7 mouse cellular contexts compared by ENCODE assay signal in the genomic region with DNA sequence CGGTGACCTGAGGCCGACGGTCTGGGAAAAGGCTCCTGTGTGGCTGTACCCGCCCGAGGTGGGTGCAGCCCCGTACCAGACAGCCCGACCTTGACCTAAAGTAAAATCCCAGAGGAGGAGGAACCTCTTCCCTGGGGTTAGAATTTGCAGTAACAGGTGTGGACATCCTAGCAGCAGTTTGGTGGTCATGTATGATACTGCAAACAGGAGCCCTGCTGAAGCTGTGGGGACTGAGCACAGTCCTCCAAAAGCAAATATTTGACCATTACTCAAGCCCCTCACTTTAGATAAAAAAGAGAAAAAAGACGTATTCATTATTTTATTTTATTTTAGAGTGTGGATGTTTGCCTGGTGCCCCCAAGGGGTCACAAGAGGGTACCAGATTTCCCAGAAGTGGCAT. TPM values are rescaled to one million over a fixed set of nuclear protein-coding genes. Genes with fewer than 3 reads are reported as not detected.
A peak's percentile ranks its signal among the peaks of the same experiment; 100 is the strongest.
DNase-seq lines count a peak whose midpoint lies in the region; ATAC-seq lines count a peak whose summit lies in the region.

No protein-coding gene starts in this region.

- H3K9me3 ChIP-seq in lung, embryonic 16.5 days (ENCODE audit: control insufficient read depth, low read length) = no peaks in the 10 kb centered on the region
- H3K9me3 ChIP-seq in forebrain, embryonic 11.5 days (ENCODE audit: control insufficient read depth, low read length) = no peaks in the 10 kb centered on the region
- H3K9me3 ChIP-seq in limb, embryonic 13.5 days = no peaks in the 10 kb centered on the region
- no peaks in the 10 kb centered on the region for H3K9me3 ChIP-seq in stomach, embryonic 14.5 days (ENCODE audit: control insufficient read depth, low read depth, low read length)

- peaks cover 14% of the 10 kb centered on the region for H3K36me3 ChIP-seq in lung, embryonic 16.5 days (ENCODE audit: control insufficient read depth, insufficient read depth, low read length)
- H3K36me3 ChIP-seq in forebrain, embryonic 11.5 days (ENCODE audit: control insufficient read depth, insufficient read depth, low read length) = peaks cover 10% of the 10 kb centered on the region
- H3K36me3 ChIP-seq in limb, embryonic 13.5 days = peaks cover 34% of the 10 kb centered on the region
- peaks cover 29% of the 10 kb centered on the region for H3K36me3 ChIP-seq in stomach, embryonic 14.5 days (ENCODE audit: control insufficient read depth, insufficient read depth, low read length)

- H3K27ac ChIP-seq in lung, embryonic 16.5 days (ENCODE audit: low read length) = peak overlapping the region; percentile 88
- no peak overlapping the region for H3K27ac ChIP-seq in forebrain, embryonic 11.5 days (ENCODE audit: low read depth, low read length)
- peak overlapping the region; percentile 69 for H3K27ac ChIP-seq in limb, embryonic 13.5 days
- peak overlapping the region; percentile 78; the same call in 1 of the 2 replicates for H3K27ac ChIP-seq in stomach, embryonic 14.5 days (ENCODE audit: low read length)

- peak overlapping the region; percentile 94 for H3K9ac ChIP-seq in lung, embryonic 16.5 days (ENCODE audit: low read length)
- peak overlapping the region; percentile 94 for H3K9ac ChIP-seq in forebrain, embryonic 11.5 days (ENCODE audit: low read length)
- H3K9ac ChIP-seq in limb, embryonic 13.5 days = peak overlapping the region; percentile 93
- H3K9ac ChIP-seq in stomach, embryonic 14.5 days (replicated peaks; ENCODE audit: low read depth, low read length) = peak overlapping the region; percentile 92

- H3K4me2 ChIP-seq in lung, embryonic 16.5 days (ENCODE audit: low read depth, low read length) = peak overlapping the region; percentile 76
- peak overlapping the region; percentile 97 for H3K4me2 ChIP-seq in forebrain, embryonic 11.5 days (ENCODE audit: low read depth, low read length, severe bottlenecking)
- H3K4me2 ChIP-seq in limb, embryonic 13.5 days (replicated peaks) = peak overlapping the region; percentile 95
- H3K4me2 ChIP-seq in stomach, embryonic 14.5 days (replicated peaks; ENCODE audit: low read depth, low read length) = peak overlapping the region; percentile 88

- no peak for ATAC-seq in lung, embryonic 16.5 days (ENCODE audit: low read depth)
- no peak for ATAC-seq in forebrain, embryonic 11.5 days (replicated peaks; ENCODE audit: low FRiP score)
- no peak for ATAC-seq in limb, embryonic 13.5 days (ENCODE audit: low FRiP score, low read depth)
- ATAC-seq in stomach, embryonic 14.5 days (ENCODE audit: insufficient number of reproducible peaks, insufficient read depth, low FRiP score, low read depth) = no peak
- ATAC-seq in megakaryocyte-erythroid progenitor cell, adult 5-6 weeks (replicated peaks; ENCODE audit: low FRiP score, low TSS enrichment, poor library complexity, severe bottlenecking) = no peak

- H3K4me1 ChIP-seq in lung, embryonic 16.5 days (replicated peaks; ENCODE audit: control insufficient read depth, insufficient read depth, low read length) = peaks cover 32% of the 10 kb centered on the region
- peaks cover 14% of the 10 kb centered on the region for H3K4me1 ChIP-seq in forebrain, embryonic 11.5 days (replicated peaks; ENCODE audit: control insufficient read depth, insufficient read depth, low read length)
- H3K4me1 ChIP-seq in limb, embryonic 13.5 days = peaks cover 35% of the 10 kb centered on the region
- H3K4me1 ChIP-seq in stomach, embryonic 14.5 days (ENCODE audit: control insufficient read depth, insufficient read depth, low read length) = peaks cover 24% of the 10 kb centered on the region

- peak overlapping the region; percentile 97 for H3K4me3 ChIP-seq in lung, embryonic 16.5 days (ENCODE audit: low read length)
- peak overlapping the region; percentile 91 for H3K4me3 ChIP-seq in forebrain, embryonic 11.5 days (ENCODE audit: low read depth, low read length)
- peak overlapping the region; percentile 89 for H3K4me3 ChIP-seq in limb, embryonic 13.5 days
- peak overlapping the region; percentile 87 for H3K4me3 ChIP-seq in stomach, embryonic 14.5 days (ENCODE audit: low read depth, low read length)

- H3K27me3 ChIP-seq in lung, embryonic 16.5 days (ENCODE audit: control insufficient read depth, insufficient read depth, low read depth, low read length) = no peaks in the 10 kb centered on the region
- H3K27me3 ChIP-seq in forebrain, embryonic 11.5 days (ENCODE audit: control insufficient read depth, insufficient read depth, low read length) = no peaks in the 10 kb centered on the region
- H3K27me3 ChIP-seq in limb, embryonic 13.5 days = no peaks in the 10 kb centered on the region
- H3K27me3 ChIP-seq in stomach, embryonic 14.5 days (ENCODE audit: control insufficient read depth, insufficient read depth, low read length) = no peaks in the 10 kb centered on the region

- under 1% methylated on average over 8 of the region's 8 CpGs for WGBS in lung, embryonic 16.5 days
- WGBS in forebrain, embryonic 11.5 days = 6% methylated on average over 8 of the region's 8 CpGs
- WGBS in limb, embryonic 13.5 days = 4% methylated on average over 8 of the region's 8 CpGs
- WGBS in stomach, embryonic 14.5 days = 4% methylated on average over 8 of the region's 8 CpGs

- DNase-seq in lung, postnatal 25 days (ENCODE audit: low spot score) = no peak
- DNase-seq in forebrain, embryonic 11.5 days (ENCODE audit: low spot score) = no peak
- no peak for DNase-seq in kidney, adult 18-20 months

RNA-seq across cellular contexts. Expression of a gene that starts 37.7 kb away (rescaled TPM):
- polyA plus RNA-seq in lung, embryonic 16.5 days (2015; fragmentation: Nextera tagmentation; extraction: Ambion mirVana) = 74.5 and 76.5 TPM in 2 replicates
- polyA plus RNA-seq in forebrain, embryonic 11.5 days (2014; fragmentation: Nextera tagmentation; extraction: Ambion mirVana) = 36.8 and 40.6 TPM in 2 replicates
- polyA plus RNA-seq in limb, embryonic 13.5 days (2015; fragmentation: Nextera tagmentation; extraction: Ambion mirVana) = 61.2 and 65.4 TPM in 2 replicates
- polyA plus RNA-seq in stomach, embryonic 14.5 days (2014; fragmentation: Nextera tagmentation; extraction: Ambion mirVana) = 41.1 and 42.7 TPM in 2 replicates
- 13.5 and 14.4 TPM in 2 replicates for total RNA-seq in megakaryocyte-erythroid progenitor cell, adult 5-6 weeks (2014; fragmentation: Nextera tagmentation)
- total RNA-seq in megakaryocyte-erythroid progenitor cell, adult 5-6 weeks (2017) = 6.7 and 10.6 TPM in 2 replicates
